Mouse (Mus musculus) spleen, adult 2 months (tissue): ENCODE measurements at regions not wholly inside any gene's neighbourhood (a gene's known extent, or its start where the extent isn't known, plus 50 kb on each side); places are given as distances from the start of the nearest gene placed in this dataset.

Experiments used
- CTCF ChIP-seq: fragments of 200-500 bp; IDR thresholded peaks from 2 replicates; pipeline ENCODE4 v1.5.1; 2011; ENCODE audit warnings: mild to moderate bottlenecking, inconsistent platforms; ENCODE audit not compliant: insufficient read depth, insufficient read length, insufficient replicate concordance; ENCODE audit errors: extremely low read depth
- POLR2A ChIP-seq: fragments of 200-500 bp; IDR thresholded peaks from 2 replicates; pipeline ENCODE4 v1.6.1; 2011; ENCODE audit warnings: low read depth, low read length, inconsistent platforms

DNA sequence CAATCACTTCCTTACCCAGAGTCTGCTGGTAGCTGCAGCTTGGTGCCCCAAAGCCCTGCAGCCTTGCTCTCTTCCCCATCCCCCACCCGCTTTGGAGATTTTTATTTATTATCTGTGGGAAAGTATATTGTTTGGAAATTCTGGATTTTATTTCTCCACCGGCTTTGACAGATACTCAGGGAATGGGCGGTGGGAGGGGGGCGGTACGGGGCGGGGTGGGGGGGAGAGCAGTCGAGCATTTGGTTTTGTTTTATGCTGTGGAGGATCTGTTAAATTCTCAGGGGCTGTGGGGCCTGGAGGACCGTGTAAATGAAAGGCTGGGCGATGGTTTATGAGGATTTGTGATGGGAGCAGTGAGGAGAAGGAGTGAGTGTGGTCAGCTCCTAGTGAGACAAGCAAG lies 76.7 kb upstream of the Tbx5 start:
- no peak for TF ChIP-seq POLR2A
- no peak for TF ChIP-seq CTCF
